Mouse (Mus musculus) limb, embryonic 14.5 days (tissue): ENCODE data around the gene 0610030E20Rik. TPM values are rescaled to one million over a fixed set of nuclear protein-coding genes. Genes with fewer than 3 reads are reported as not detected.

Source experiments
- ATAC-seq: fragments of 200-750 bp; cut with Nextera tagmentation; 2 replicates; pipeline ENCODE4 v1.8.0; 2017; ENCODE audit warnings: low read depth, moderate number of reproducible peaks, moderate TSS enrichment; ENCODE audit not compliant: low FRiP score
- DNase-seq: peaks from one replicate; pipeline ENCODE4 v3.0.0-alpha.2; 2015; ENCODE audit warnings: low spot score
- H3K27ac ChIP-seq: fragments of 300-500 bp; sonication (generic); replicated peaks from 2 replicates; pipeline ENCODE4 v1.5.1; 2014; ENCODE audit warnings: low read depth, mild to moderate bottlenecking, low read length, moderate library complexity, mixed read lengths
- H3K27me3 ChIP-seq: fragments of 300-500 bp; sonication (generic); 2 replicates; pipeline ENCODE4 v1.6.1; 2014; ENCODE audit warnings: low read length, mixed read lengths; ENCODE audit not compliant: control insufficient read depth, insufficient read depth
- H3K36me3 ChIP-seq: fragments of 300-500 bp; sonication (generic); 2 replicates; pipeline ENCODE4 v1.6.1; 2014; ENCODE audit warnings: mild to moderate bottlenecking, low read length, moderate library complexity, mixed read lengths; ENCODE audit not compliant: control insufficient read depth, insufficient read depth
- H3K4me1 ChIP-seq: fragments of 300-500 bp; sonication (generic); 2 replicates; pipeline ENCODE4 v1.6.1; 2014; ENCODE audit warnings: antibody characterized with exemption, low read length, mixed read lengths; ENCODE audit not compliant: control insufficient read depth, insufficient read depth
- H3K4me2 ChIP-seq: fragments of 300-500 bp; sonication (generic); replicated peaks from 2 replicates; pipeline ENCODE4 v1.6.1; 2014; ENCODE audit warnings: low read depth, mild to moderate bottlenecking, low read length, moderate library complexity; ENCODE audit not compliant: severe bottlenecking
- H3K4me3 ChIP-seq: fragments of 300-500 bp; sonication (generic); replicated peaks from 2 replicates; pipeline ENCODE4 v1.5.1; 2014; ENCODE audit warnings: low read length
- H3K9ac ChIP-seq: fragments of 300-500 bp; sonication (generic); 2 replicates; pipeline ENCODE4 v1.6.1; 2014; ENCODE audit warnings: mild to moderate bottlenecking, low read depth, low read length, moderate library complexity; ENCODE audit not compliant: severe bottlenecking
- H3K9me3 ChIP-seq: fragments of 300-500 bp; sonication (generic); 2 replicates; pipeline ENCODE4 v1.6.1; 2016; ENCODE audit warnings: low read length; ENCODE audit not compliant: control insufficient read depth
- POLR2A ChIP-seq: fragments of 200-500 bp; IDR thresholded peaks from 2 replicates; pipeline ENCODE4 v1.8.0; 2012; ENCODE audit warnings: inconsistent platforms, mild to moderate bottlenecking, moderate library complexity, borderline replicate concordance; ENCODE audit not compliant: insufficient read depth, insufficient read length; ENCODE audit errors: extremely low read depth
- WGBS: fragments of 180-500 bp; shearing (Covaris S2); extraction: QIAGEN DNeasy Blood & Tissue Kit; methylation state at CpG from one replicate; pipeline ENCODE4 v1.1.7; 2014; 5-methylcytosine and 5-hydroxymethylcytosine counted together
- polyA plus RNA-seq, 2 experiments: library from polyadenylated mRNA; depleted of rRNA in 1 of 2; stranded (reverse) in 1 of 2; unstranded in 1 of 2; fragments of >200 nt; fragmentation: Nextera tagmentation in 1 of 2; extraction: Ambion mirVana in 1 of 2; gene quantifications; 2 replicates each; pipeline versions ENCODE4 v1.2.1 to v1.2.3; 2012 to 2014

Gene 0610030E20Rik
- polyA plus RNA-seq, 2 experiments = 23.0 to 30.6 TPM

DNA sequence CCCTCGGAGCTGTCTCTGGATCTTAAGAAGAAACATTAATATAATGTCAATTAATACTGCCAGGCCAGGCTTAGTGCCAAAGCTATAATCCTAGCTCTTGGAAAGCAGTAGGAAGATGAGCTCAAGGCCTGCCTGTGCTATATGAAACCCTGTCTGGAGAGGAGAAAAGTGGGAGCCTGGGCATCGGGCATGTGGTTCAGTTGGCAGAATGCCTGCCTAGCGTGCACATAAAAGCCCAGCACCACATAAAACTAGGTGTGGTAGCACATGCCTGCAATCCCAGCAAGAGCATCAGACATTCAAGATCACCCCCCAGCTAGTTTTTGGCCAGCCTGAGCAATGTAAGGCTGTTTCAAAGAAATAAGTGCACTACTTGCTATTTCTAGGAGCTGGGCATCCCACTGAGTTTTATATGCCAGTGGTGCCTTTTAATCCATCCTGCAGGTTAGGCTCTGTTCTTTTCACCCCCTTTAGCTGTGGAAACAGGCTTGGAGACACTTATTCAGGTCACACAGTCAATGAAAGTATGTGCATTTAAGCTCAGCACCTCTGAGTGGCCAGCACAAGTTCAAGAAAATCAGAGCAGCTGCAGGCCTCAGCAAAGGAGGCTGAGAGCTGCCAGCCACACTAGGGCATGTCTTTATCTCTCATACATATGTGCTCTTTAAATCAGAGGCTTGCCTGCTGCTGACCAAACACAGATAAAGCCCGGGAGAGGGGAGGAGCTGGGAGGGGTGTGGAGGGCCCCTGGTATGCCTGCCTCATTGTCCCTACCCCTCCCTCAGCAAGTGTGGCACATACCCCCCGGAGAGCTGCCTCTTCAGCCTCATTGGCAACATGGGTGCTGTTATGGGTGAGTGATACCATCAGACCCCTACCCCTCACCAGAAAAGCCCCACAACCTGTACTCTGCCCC lies 10.3 kb downstream of the 0610030E20Rik start:
- TF ChIP-seq POLR2A = no peak
- H3K9me3 ChIP-seq = no peaks in the 10 kb centered on the region
- no peak overlapping the region for H3K4me2 ChIP-seq
- H3K27ac ChIP-seq = no peak overlapping the region
- peaks cover 22% of the 10 kb centered on the region for H3K36me3 ChIP-seq
- peaks cover 29% of the 10 kb centered on the region for H3K4me1 ChIP-seq
- ATAC-seq (no peak), DNase-seq (no peak)
- H3K9ac ChIP-seq = no peak overlapping the region
- no peaks in the 10 kb centered on the region for H3K27me3 ChIP-seq
- no peak overlapping the region for H3K4me3 ChIP-seq
- WGBS = 52% methylated on average over 5 of the region's 5 CpGs

DNA sequence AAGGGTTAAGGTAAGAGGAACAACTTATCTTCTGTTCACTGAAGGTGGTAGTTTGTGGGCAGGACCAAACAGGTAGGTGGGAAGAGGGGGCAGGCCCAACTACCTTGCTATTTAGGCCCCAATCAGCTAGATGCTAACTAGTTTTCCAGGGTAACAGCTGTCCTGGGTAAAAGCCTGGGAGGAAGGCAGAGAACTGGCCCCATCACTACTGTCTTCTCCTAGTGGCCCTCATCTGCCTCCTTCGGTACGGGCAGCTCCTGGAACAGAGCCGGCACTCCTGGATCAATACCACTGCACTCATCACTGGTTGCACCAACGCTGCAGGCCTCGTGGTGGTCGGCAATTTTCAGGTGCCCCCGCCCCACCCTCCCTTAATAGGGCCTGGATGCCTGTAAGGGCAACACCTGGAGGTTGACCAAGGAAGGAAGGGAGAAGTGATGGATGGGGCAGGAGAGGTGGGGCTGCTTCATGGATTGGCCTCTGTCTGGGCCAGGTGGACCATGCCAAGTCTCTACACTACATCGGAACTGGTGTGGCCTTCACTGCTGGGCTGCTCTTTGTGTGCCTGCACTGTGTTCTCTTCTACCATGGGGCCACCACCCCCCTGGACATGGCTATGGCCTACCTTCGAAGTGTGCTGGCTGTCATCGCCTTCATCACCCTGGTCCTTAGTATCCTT lies 11.1 kb downstream of the 0610030E20Rik start:
- no peak overlapping the region for H3K27ac ChIP-seq
- no peak for TF ChIP-seq POLR2A
- H3K4me1 ChIP-seq = peaks cover 21% of the 10 kb centered on the region
- no peak overlapping the region for H3K9ac ChIP-seq
- H3K4me3 ChIP-seq = no peak overlapping the region
- 80% methylated on average over 10 of the region's 10 CpGs for WGBS
- DNase-seq (no peak), ATAC-seq (no peak)
- H3K4me2 ChIP-seq = no peak overlapping the region
- no peaks in the 10 kb centered on the region for H3K9me3 ChIP-seq
- no peaks in the 10 kb centered on the region for H3K27me3 ChIP-seq
- peaks cover 22% of the 10 kb centered on the region for H3K36me3 ChIP-seq

DNA sequence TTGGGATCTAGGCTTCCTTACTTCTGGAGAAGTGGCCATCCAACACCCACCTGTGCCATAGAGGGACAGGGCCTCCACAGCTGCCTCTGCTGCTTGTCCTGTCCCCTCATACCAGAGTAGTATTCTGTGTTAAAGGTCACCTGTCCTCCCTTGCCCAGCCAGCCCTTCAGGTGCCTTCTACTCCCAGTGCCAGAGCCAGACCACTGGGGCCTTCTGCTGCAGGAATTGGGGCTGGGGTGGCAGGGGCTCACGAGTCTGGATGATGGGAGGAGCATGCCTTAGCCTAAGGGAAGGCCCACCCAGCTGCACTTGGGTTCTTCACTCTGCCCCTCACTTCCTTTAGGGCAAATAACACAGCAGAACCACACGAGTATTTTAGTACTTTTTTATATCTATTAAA lies 12.2 kb downstream of the 0610030E20Rik start:
- no peaks in the 10 kb centered on the region for H3K27me3 ChIP-seq
- TF ChIP-seq POLR2A = no peak
- no peak overlapping the region for H3K4me2 ChIP-seq
- H3K4me3 ChIP-seq = no peak overlapping the region
- ATAC-seq (no peak), DNase-seq (no peak)
- WGBS = 62% methylated on average over 2 of the region's 2 CpGs
- H3K27ac ChIP-seq = no peak overlapping the region
- peaks cover 18% of the 10 kb centered on the region for H3K4me1 ChIP-seq
- no peaks in the 10 kb centered on the region for H3K9me3 ChIP-seq
- no peak overlapping the region for H3K9ac ChIP-seq
- peaks cover 22% of the 10 kb centered on the region for H3K36me3 ChIP-seq

DNA sequence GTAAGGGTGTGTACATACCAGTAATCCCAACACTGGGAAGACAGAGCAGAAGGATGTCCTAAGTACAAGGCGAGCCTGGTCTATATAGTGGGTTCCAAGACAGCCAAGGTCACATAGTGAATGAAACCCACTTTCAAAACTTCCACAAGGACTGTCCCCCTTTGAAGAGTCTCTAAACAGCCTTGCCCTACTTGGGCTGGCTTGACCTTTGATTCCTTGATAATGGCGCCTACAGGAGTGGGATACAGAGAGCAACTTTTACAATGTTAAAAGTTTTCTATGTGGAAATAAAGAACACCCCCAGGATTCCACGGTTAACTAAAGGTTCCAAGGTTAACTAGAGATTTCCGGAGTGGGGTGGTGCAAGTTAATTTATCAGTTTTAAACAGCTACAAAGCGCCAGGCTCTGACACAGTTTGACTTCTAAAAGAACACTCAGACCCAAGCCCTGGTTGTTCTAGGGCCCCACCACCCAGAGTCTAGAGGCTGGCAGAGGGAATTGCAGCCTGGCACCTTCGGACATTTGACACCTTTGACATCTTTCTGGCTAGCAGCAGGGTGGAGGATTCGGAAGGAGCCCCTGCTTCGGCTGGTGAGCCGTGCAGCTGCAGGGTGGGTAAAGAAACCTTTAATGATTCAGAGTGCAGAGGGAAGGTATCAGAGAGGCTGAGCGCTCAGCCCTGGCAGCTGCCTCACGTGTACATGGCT lies 12.9 kb downstream of the 0610030E20Rik start:
- H3K36me3 ChIP-seq = peaks cover 22% of the 10 kb centered on the region
- H3K9me3 ChIP-seq = no peaks in the 10 kb centered on the region
- 83% methylated on average over 11 of the region's 11 CpGs for WGBS
- no peak overlapping the region for H3K4me3 ChIP-seq
- no peak overlapping the region for H3K4me2 ChIP-seq
- no peak for TF ChIP-seq POLR2A
- no peaks in the 10 kb centered on the region for H3K27me3 ChIP-seq
- DNase-seq (no peak), ATAC-seq (no peak)
- peaks cover 13% of the 10 kb centered on the region for H3K4me1 ChIP-seq
- H3K9ac ChIP-seq = no peak overlapping the region
- H3K27ac ChIP-seq = no peak overlapping the region

GRCm38 (mm10) chr6:72360599-72360935 lies 13.4 kb downstream of the 0610030E20Rik start:
- no peak overlapping the region for H3K4me3 ChIP-seq
- H3K4me1 ChIP-seq = peaks cover 11% of the 10 kb centered on the region
- H3K9me3 ChIP-seq = no peaks in the 10 kb centered on the region
- peaks cover 22% of the 10 kb centered on the region for H3K36me3 ChIP-seq
- H3K27ac ChIP-seq = no peak overlapping the region
- H3K9ac ChIP-seq = no peak overlapping the region
- DNase-seq (no peak), ATAC-seq (no peak)
- 84% methylated on average over 7 of the region's 7 CpGs for WGBS
- no peak overlapping the region for H3K4me2 ChIP-seq
- TF ChIP-seq POLR2A = no peak
- no peaks in the 10 kb centered on the region for H3K27me3 ChIP-seq
